Mouse (Mus musculus) thymus, adult 18-20 months (tissue): ENCODE measurements around the gene Pkp4.
"Not testable (repeated sequence)": the region's sequence is repeated elsewhere in the genome, so short reads cannot be mapped to it uniquely, and the experiment has no call there.

ENCODE experiments used
- DNase-seq, 2 experiments: peaks; one replicate each; pipeline ENCODE4 v3.0.0; 2022; ENCODE audit warnings: mixed read lengths in 2 of 2

Pkp4 gene

DNA sequence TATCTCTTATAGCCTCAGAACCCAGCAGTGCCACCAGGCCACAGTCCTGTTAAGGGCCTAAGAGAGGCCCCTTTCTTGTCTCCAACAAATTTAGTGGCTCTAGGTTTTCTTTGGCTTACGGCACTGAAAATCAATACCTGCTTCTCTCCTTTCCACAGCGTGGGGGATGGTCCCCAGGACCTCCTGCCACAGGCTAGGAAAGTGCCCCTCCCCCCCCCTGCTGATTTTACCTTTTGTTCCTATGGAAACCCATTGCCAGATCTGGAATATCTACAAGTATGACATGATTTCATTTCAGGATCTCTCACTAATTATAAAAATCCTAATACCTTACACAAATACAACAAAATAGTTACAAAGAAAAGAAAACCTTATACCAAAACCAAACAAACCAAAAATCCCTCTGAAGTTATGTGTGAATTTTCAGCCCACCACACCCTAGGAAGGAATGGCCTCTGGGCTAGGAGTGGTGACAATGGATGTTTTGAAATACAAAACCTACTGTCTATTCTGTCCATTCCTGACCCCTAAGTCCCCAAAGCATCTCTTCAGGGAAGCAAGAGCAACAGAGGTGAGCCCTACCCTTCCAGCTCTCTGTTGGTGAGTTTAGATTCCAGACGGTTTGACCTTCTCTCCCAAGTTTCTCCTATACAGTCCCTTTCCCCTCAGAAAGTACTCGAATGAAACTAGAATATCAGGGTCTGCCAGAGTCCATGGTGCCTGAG is 224.7 kb downstream of the Pkp4 start:
- no peak for DNase-seq

DNA sequence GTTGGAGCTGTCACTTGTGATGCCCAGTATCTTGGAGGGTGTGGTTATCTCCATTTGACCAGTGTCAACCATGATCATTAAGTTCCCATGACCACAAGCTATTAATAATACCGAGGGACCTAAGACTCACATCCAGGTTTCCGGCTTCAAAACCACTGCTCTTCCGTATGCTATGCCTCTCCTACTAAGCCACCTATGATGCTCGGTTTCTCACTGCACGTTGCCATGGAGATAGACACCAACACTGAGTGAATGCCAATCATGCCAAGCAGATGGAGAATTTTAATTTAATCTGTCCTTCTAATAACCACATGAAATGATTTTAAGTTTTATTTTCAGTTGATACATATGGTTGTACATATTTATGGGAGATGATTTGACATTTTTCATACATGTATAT is 229.3 kb downstream of the Pkp4 start:
- DNase-seq = no peak

DNA sequence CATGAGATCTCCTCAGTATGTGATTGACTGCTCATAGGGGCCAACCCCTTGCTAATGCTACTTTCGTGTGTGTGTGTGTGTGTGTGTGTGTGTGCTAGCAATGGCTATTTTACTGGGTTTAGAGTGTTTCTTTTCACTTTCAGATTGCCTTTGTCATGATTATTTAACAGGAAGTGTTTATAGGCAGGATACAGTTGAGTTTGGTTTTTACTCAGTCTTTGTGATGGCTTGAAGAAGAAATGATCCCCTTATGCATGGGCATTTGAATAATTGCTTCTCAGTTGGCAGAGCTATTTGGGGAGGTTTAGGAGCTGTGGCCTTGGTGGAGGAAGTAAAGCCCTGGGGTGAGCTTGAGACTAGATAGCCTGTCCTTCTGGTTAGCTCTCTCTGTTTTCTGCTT is 232.5 kb downstream of the Pkp4 start:
- no peak for DNase-seq

DNA sequence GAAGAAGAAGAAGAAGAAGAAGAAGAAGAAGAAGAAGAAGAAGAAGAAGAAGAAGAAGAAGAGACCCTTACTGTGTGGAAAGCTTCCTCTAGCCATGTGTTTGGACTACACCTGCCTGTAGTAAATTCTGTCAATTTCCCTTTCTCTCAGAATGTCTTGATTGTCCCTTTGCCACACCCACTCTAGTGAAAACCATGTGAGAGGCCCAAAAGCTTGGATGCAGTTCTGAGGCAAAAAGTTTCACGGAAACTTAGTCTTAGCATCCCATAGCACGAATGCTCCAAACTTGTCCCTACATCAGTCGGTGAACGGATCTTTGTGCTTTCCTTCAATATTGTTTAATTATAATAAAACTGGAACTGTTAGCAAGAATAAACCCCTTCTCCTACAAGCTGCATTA is 234.0 kb downstream of the Pkp4 start:
- DNase-seq = no peak

DNA sequence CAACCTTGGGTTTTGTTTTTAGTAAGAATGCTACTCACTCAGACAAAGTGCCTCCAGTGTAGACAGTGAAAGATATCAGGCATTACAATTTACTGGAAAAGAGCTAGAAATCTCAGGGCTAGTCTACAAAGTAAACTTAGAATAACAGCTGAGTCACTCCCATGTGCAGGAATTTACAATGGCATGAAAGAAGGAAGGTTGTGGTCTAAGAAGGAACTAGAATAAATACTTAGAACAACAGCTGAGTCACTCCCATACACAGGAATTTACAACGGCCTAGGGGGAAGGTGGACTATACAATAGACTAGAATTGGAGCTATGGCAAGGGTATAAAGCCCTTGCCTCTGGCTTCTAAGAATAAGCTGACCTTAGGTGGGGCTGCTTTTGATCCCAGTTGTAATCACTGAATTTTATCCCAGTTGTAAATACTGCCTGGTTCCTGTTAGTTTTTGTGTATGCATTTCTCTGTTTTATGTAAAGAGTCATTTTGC is 234.6 kb downstream of the Pkp4 start:
- not testable (repeated sequence) for DNase-seq

DNA sequence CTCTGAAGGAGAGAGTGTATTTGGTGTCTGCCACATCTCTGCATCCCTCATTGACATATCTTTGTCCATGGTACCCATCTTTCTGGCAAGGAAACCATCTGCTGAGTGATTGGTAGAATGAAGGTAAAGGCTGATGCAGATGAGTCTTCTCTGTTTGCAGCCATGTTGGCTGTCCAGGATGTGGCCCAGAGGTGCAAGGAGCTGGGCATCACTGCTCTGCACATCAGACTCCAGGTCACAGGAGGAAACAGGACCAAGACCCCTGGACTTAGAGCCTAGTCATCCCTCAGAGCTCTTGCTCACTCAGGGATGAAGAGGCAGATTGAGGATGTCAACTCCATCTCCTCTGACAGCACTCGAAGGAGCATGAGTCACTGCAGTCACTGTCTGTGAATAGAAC is 235.9 kb downstream of the Pkp4 start:
- DNase-seq = no peak

DNA sequence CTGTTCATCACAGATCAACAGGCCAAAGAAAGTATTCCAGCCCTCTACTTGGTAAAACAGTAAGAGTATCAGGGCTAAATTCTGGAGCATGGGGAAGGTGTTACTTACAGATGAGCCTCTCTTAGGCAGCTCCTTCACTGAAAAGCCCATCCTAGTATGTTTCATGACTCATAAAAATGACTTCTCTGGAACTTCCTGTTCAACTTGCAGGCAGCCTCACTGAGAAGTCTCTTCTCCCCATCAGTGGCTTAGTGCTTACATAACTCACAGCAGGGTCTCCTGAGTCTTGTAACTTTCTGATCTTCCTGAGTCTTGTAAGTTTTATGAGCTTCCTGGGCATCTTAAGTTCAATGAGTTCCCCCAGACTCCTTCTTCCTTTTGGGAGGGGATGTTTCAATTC is 236.9 kb downstream of the Pkp4 start:
- DNase-seq = no peak

DNA sequence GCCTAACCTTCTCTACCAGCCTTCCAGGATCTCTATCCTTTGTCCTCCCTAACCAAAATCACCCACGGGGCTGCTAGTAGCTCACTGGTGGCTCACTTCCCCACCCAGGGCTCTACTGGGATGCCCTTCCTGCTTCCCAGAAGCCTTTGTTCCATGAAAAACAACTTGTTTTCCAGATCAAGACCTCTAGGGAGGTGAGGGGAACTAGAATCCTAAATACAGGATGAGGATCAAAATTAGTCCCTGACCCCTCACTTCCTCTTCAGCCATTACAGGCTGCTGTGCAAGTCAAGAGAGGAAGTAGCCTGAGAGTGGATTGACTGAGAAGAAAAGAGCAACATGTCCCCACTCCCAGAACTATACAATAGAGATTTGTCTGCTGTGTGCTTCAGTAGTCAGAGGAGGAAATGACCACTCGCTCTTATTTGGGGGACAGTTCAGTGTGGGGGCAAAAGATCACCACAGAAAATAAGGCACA is 240.3 kb downstream of the Pkp4 start:
- no peak for DNase-seq

DNA sequence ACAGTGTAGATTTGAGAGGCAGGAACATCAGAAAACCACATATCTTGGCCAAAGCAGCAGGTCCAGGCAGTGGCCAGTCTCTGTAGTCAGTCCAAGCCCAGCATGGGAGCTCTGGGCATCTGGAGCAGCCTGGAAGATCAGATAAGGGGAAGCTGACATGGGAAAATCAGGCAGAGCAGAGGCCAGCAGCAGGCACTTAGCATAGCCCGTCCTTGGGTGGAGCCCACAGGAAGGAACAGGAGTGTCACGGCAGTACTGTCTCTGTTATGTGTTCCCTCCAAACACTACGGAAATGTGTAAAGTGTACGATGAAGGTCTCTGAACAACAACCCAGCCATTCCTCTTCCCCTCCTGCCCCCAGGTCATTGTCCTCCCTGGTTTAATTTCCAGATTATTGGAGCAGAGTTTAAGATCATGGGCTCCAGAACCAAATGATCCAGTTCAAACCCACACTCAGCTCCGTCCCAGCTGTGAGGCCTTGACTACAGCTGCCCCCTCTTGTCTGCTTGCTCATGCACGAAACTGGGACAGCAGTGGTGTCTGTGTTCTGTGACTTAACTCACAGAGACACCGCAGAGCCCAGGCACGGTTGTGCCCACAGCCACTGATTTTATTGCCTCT is 241.3 kb downstream of the Pkp4 start:
- DNase-seq = no peak

DNA sequence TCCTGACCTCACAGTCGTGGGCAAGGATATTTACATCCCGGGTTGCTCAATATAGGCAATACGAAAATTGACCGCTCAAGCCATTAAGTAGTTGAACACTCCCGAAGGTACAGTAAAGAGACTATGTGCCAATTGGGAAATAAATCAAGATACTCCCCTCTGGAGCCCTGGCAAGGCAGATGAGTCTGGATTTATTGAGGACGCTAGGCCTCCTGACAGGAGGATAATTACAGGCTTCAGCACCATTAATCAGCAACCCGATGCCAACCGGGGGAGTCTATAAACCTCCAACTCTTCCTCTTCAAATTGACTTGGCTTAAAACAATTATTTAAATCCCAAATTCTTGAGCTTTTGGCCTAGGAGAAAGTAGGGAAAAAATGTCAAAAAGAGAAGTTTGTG is 243.4 kb downstream of the Pkp4 start:
- DNase-seq = no peak
